Mouse (Mus musculus) granulocyte monocyte progenitor cell, adult 5-6 weeks (primary cell): ENCODE data around the gene C8a. TPM values are rescaled to one million over a fixed set of nuclear protein-coding genes. Genes with fewer than 3 reads are reported as not detected.

ENCODE experiments used
- ATAC-seq: replicated peaks from 2 replicates; pipeline ENCODE4 v1.8.0; 2016; ENCODE audit warnings: mild to moderate bottlenecking, moderate TSS enrichment, inconsistent platforms; ENCODE audit not compliant: poor library complexity, severe bottlenecking
- total RNA-seq, 2 experiments: library from RNA; stranded (forward) in 1 of 2; stranded (reverse) in 1 of 2; fragments of 200-712, 200-1000 nt in 1 of 2; fragments of >200 nt in 1 of 2; fragmentation: Nextera tagmentation in 1 of 2; gene quantifications; 2 replicates each; pipeline ENCODE4 v1.2.3; 2014 to 2017

Gene C8a
- total RNA-seq, 2 experiments from 2014 or later = not detected

GRCm38 (mm10) chr4:104775601-104776000 is 100.6 kb downstream of the C8a start:
- no peak for ATAC-seq

DNA sequence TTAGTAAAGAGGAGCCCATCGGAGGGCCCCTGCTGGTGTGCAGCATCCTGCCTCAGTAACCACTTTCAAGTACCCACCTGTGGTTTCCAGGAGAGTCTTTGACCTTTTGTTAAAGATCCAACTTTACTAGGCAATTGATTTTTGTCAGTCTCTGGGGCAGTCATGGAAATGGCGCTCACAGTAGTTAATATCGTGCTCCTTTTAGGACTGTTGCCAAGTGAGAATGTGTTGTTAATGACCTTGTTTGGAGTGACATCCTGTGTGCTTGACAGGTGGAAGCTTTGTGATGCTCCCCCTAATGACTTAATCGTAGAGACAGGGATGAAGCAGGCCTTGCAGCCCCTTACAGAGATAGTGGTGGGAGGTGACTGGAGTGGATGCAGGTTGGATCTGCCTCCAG is 105.9 kb downstream of the C8a start:
- ATAC-seq = no peak

GRCm38 (mm10) chr4:104769602-104770001 is 106.6 kb downstream of the C8a start:
- ATAC-seq = no peak

- no peak for ATAC-seq
Measured at GRCm38 (mm10) chr4:104768190-104768589, 108.0 kb downstream of the C8a start.

DNA sequence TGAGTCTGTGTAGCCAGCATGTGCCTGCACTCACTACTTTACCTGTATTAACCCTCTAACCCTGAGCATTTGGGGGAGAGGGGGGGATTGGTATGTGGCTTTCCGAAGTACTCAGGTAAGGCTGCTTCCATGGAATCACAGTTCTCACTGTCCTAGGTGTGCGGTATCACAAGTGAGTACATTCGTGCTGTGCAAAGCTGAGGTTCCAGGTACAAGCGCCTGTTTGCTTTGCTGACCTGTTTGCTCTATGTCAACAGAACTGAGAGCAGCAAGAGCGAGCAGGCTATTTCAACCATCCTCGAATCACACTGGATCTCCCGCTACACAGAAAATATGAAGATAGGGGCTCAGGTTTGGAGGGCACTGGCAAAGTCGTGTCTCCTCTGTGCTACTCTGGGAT is 110.1 kb downstream of the C8a start, which contains the start of gene C8b:
TSS of gene C8b (plus strand) at position 253 of the 400 bp plus-strand sequence.
- ATAC-seq = no peak

Other genes with a start within 250 kb of the C8a start
- not detected in 2 replicates for gene C8b, start 110.1 kb downstream of the C8a start, total RNA-seq (2014; fragmentation: Nextera tagmentation)
- 1.2 TPM in 1 of 2 replicates, not detected in the other for gene C8b, start 110.1 kb downstream of the C8a start, total RNA-seq (2017)
- gene Gm17662, start 19.1 kb downstream of the C8a start, total RNA-seq (2014; fragmentation: Nextera tagmentation) = not detected in 2 replicates
- not detected in 2 replicates for gene Gm17662, start 19.1 kb downstream of the C8a start, total RNA-seq (2017)
- 0.21 TPM in 1 of 2 replicates, not detected in the other for gene Fyb2, start 37.1 kb upstream of the C8a start, total RNA-seq (2014; fragmentation: Nextera tagmentation)
- gene Fyb2, start 37.1 kb upstream of the C8a start, total RNA-seq (2017) = not detected in 2 replicates
- 0.43 TPM in 1 of 2 replicates, not detected in the other for gene Prkaa2, start 233.5 kb upstream of the C8a start, total RNA-seq (2014; fragmentation: Nextera tagmentation)
- gene Prkaa2, start 233.5 kb upstream of the C8a start, total RNA-seq (2017) = 0.04 and 0.05 TPM in 2 replicates